Mouse (Mus musculus): ENCODE data around the gene Plbd2. TPM values are rescaled to one million over a fixed set of nuclear protein-coding genes. Genes with fewer than 3 reads are reported as not detected.

Plbd2 gene
- polyA plus RNA-seq, 1 experiment from 2014 or later = 53.6 TPM

GRCm38 (mm10) chr5:120534686-120535075 is 31.3 kb upstream of the Plbd2 start:
- no peaks in the 10 kb centered on the region for H3K27me3 ChIP-seq (ENCODE audit: insufficient read depth, low read length)
- ATAC-seq (no peak), DNase-seq (no peak)
- no peak overlapping the region for H3K4me3 ChIP-seq (ENCODE audit: low read depth, low read length)
- no peak overlapping the region for H3K4me2 ChIP-seq (ENCODE audit: low read depth, low read length)
- H3K4me1 ChIP-seq (ENCODE audit: insufficient read depth) = no peaks in the 10 kb centered on the region
- no peak overlapping the region for H3K9ac ChIP-seq (replicated peaks)
- 83% methylated on average over 2 of the region's 2 CpGs for WGBS (ENCODE audit: insufficient replicate concordance)
- TF ChIP-seq CTCF (IDR thresholded peaks at IDR 0.05; ENCODE audit: low read depth) (no peak), EP300 (IDR thresholded peaks at IDR 0.05; ENCODE audit: low read depth) (no peak)
- no peaks in the 10 kb centered on the region for H3K9me3 ChIP-seq (ENCODE audit: low read length)
- H3K27ac ChIP-seq (ENCODE audit: low read depth) = no peak overlapping the region
- H3K36me3 ChIP-seq (replicated peaks; ENCODE audit: insufficient read depth, low read length) = peaks cover 63% of the 10 kb centered on the region

DNA sequence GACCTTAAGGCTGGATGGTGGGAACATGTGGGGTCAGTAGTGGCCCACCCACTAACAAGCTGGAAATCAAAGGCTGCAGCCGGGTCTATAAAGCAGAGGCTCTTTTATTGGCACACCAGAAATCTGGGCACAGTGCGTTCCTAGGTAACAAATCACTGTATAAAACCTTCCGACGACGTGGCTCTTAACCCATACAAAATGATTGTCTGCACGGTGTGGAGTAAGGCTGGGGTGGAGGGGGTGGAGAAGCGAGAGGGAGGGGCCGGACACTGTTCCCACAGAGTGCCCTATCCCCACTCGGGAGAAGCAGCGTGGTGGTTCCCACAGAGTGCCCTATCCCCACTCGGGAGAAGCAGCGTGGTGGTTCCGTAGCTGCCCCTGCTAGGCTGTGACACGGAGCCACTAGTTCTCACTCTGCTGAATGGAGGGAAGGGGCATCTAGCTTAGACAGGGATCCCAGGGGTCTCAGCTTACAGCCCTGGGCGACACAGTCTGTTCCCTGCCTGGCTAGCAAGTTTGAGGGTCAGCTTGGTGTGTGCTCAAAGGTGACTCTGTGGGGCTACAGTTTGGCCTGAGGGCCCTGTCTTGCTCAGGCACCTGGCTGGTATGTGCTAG is 30.8 kb upstream of the Plbd2 start:
- ATAC-seq (no peak), DNase-seq (no peak)
- Histone ChIP-seq H3K36me3 (replicated peaks; ENCODE audit: insufficient read depth, low read length) (peaks cover 63% of the 10 kb centered on the region), H3K4me2 (ENCODE audit: low read depth, low read length) (no peak overlapping the region), H3K4me1 (ENCODE audit: insufficient read depth) (no peaks in the 10 kb centered on the region), H3K4me3 (ENCODE audit: low read depth, low read length) (no peak overlapping the region), H3K27ac (ENCODE audit: low read depth) (no peak overlapping the region), H3K9ac (replicated peaks) (no peak overlapping the region), H3K9me3 (ENCODE audit: low read length) (no peaks in the 10 kb centered on the region), H3K27me3 (ENCODE audit: insufficient read depth, low read length) (no peaks in the 10 kb centered on the region)
- TF ChIP-seq CTCF (IDR thresholded peaks at IDR 0.05; ENCODE audit: low read depth) = no peak
- no peak for TF ChIP-seq EP300 (IDR thresholded peaks at IDR 0.05; ENCODE audit: low read depth)
- 83% methylated on average over 15 of the region's 15 CpGs for WGBS (ENCODE audit: insufficient replicate concordance)

GRCm38 (mm10) chr5:120531631-120532030 is 28.2 kb upstream of the Plbd2 start:
- DNase-seq (no peak), ATAC-seq (peak; percentile 41)
- Histone ChIP-seq H3K9me3 (ENCODE audit: low read length) (no peaks in the 10 kb centered on the region), H3K27ac (ENCODE audit: low read depth) (no peak overlapping the region), H3K36me3 (replicated peaks; ENCODE audit: insufficient read depth, low read length) (peaks cover 56% of the 10 kb centered on the region), H3K4me2 (ENCODE audit: low read depth, low read length) (no peak overlapping the region), H3K27me3 (ENCODE audit: insufficient read depth, low read length) (no peaks in the 10 kb centered on the region), H3K9ac (replicated peaks) (no peak overlapping the region), H3K4me1 (ENCODE audit: insufficient read depth) (no peaks in the 10 kb centered on the region), H3K4me3 (ENCODE audit: low read depth, low read length) (no peak overlapping the region)
- 62% methylated on average over 8 of the region's 8 CpGs for WGBS (ENCODE audit: insufficient replicate concordance)
- TF ChIP-seq EP300 (IDR thresholded peaks at IDR 0.05; ENCODE audit: low read depth) (no peak), CTCF (IDR thresholded peaks at IDR 0.05; ENCODE audit: low read depth) (no peak)

- DNase-seq = no peak
- H3K36me3 ChIP-seq (replicated peaks; ENCODE audit: insufficient read depth, low read length) = peaks cover 59% of the 10 kb centered on the region
- H3K4me1 ChIP-seq (ENCODE audit: insufficient read depth) = no peaks in the 10 kb centered on the region
- no peak overlapping the region for H3K4me3 ChIP-seq (ENCODE audit: low read depth, low read length)
- H3K9ac ChIP-seq (replicated peaks) = no peak overlapping the region
- H3K9me3 ChIP-seq (ENCODE audit: low read length) = no peaks in the 10 kb centered on the region
- TF ChIP-seq EP300 (IDR thresholded peaks at IDR 0.05; ENCODE audit: low read depth) = no peak
- TF ChIP-seq CTCF (IDR thresholded peaks at IDR 0.05; ENCODE audit: low read depth) = no peak
- no peak overlapping the region for H3K4me2 ChIP-seq (ENCODE audit: low read depth, low read length)
- no peak for ATAC-seq
- WGBS (ENCODE audit: insufficient replicate concordance) = 47% methylated on average over 16 of the region's 20 CpGs
- H3K27ac ChIP-seq (ENCODE audit: low read depth) = no peak overlapping the region
- H3K27me3 ChIP-seq (ENCODE audit: insufficient read depth, low read length) = no peaks in the 10 kb centered on the region
Measured at GRCm38 (mm10) chr5:120527296-120527964, 24.0 kb upstream of the Plbd2 start.

DNA sequence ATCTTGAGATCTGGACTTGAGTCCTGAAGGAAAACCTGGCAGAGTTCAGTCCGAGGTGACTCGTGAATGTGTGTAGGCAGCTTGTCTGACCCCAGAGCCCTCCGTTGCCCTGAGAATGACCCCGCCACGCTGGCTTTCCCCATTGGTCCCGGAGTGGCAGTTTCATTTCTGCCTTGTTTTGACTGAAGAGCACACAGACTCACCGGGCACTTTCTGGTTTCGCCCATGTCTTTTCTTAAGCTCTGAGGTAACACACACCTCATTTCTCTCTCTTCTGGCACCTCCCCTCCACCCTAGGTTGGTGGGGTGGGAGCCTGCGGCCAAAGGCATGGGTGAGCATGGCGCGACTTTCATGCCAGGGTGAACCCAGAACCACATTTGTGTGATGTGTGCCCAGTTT is 22.9 kb upstream of the Plbd2 start:
- Histone ChIP-seq H3K9me3 (ENCODE audit: low read length) (no peaks in the 10 kb centered on the region), H3K27me3 (ENCODE audit: insufficient read depth, low read length) (no peaks in the 10 kb centered on the region), H3K36me3 (replicated peaks; ENCODE audit: insufficient read depth, low read length) (peaks cover 70% of the 10 kb centered on the region), H3K4me1 (ENCODE audit: insufficient read depth) (no peaks in the 10 kb centered on the region), H3K27ac (ENCODE audit: low read depth) (no peak overlapping the region), H3K4me2 (ENCODE audit: low read depth, low read length) (no peak overlapping the region), H3K9ac (replicated peaks) (no peak overlapping the region), H3K4me3 (ENCODE audit: low read depth, low read length) (no peak overlapping the region)
- ATAC-seq (no peak), DNase-seq (no peak)
- no peak for TF ChIP-seq CTCF (IDR thresholded peaks at IDR 0.05; ENCODE audit: low read depth)
- no peak for TF ChIP-seq EP300 (IDR thresholded peaks at IDR 0.05; ENCODE audit: low read depth)
- WGBS (ENCODE audit: insufficient replicate concordance) = 69% methylated on average over 11 of the region's 11 CpGs

- no peaks in the 10 kb centered on the region for H3K9me3 ChIP-seq (ENCODE audit: low read length)
- DNase-seq (no peak), ATAC-seq (no peak)
- TF ChIP-seq CTCF (IDR thresholded peaks at IDR 0.05; ENCODE audit: low read depth) (peak; percentile 73), EP300 (IDR thresholded peaks at IDR 0.05; ENCODE audit: low read depth) (no peak)
- no peak overlapping the region for H3K27ac ChIP-seq (ENCODE audit: low read depth)
- peaks cover 69% of the 10 kb centered on the region for H3K36me3 ChIP-seq (replicated peaks; ENCODE audit: insufficient read depth, low read length)
- no peaks in the 10 kb centered on the region for H3K4me1 ChIP-seq (ENCODE audit: insufficient read depth)
- no peak overlapping the region for H3K9ac ChIP-seq (replicated peaks)
- H3K4me3 ChIP-seq (ENCODE audit: low read depth, low read length) = no peak overlapping the region
- H3K27me3 ChIP-seq (ENCODE audit: insufficient read depth, low read length) = no peaks in the 10 kb centered on the region
- 47% methylated on average over 5 of the region's 5 CpGs for WGBS (ENCODE audit: insufficient replicate concordance)
- H3K4me2 ChIP-seq (ENCODE audit: low read depth, low read length) = no peak overlapping the region
Measured at GRCm38 (mm10) chr5:120525737-120526136, 22.3 kb upstream of the Plbd2 start.

Data from liver, postnatal 0 days (tissue).